Mouse (Mus musculus) neural tube, embryonic 15.5 days (tissue): ENCODE results near the gene Scn3b. TPM values are rescaled to one million over a fixed set of nuclear protein-coding genes. Genes with fewer than 3 reads are reported as not detected.

ENCODE experiments used
- ATAC-seq: fragments of 200-750 bp; cut with Nextera tagmentation; 2 replicates; pipeline ENCODE4 v1.8.0; 2017; ENCODE audit warnings: mild to moderate bottlenecking, moderate TSS enrichment, moderate library complexity; ENCODE audit not compliant: low FRiP score
- H3K27ac ChIP-seq: fragments of 300-500 bp; sonication (generic); replicated peaks from 2 replicates; pipeline ENCODE4 v1.5.1; 2015; ENCODE audit warnings: mild to moderate bottlenecking, inconsistent platforms
- H3K27me3 ChIP-seq: fragments of 300-500 bp; sonication (generic); replicated peaks from 2 replicates; pipeline ENCODE4 v1.6.1; 2015; ENCODE audit warnings: inconsistent platforms
- H3K36me3 ChIP-seq: fragments of 300-500 bp; sonication (generic); 2 replicates; pipeline ENCODE4 v1.6.1; 2015; ENCODE audit warnings: inconsistent platforms
- H3K4me1 ChIP-seq: fragments of 300-500 bp; sonication (generic); 2 replicates; pipeline ENCODE4 v1.6.1; 2015; ENCODE audit warnings: inconsistent platforms
- H3K4me2 ChIP-seq: fragments of 300-500 bp; sonication (generic); 2 replicates; pipeline ENCODE4 v1.6.1; 2015; ENCODE audit warnings: inconsistent platforms, mild to moderate bottlenecking, moderate library complexity
- H3K4me3 ChIP-seq: fragments of 300-500 bp; sonication (generic); replicated peaks from 2 replicates; pipeline ENCODE4 v1.5.1; 2015; ENCODE audit warnings: mild to moderate bottlenecking, inconsistent platforms
- H3K9ac ChIP-seq: fragments of 300-500 bp; sonication (generic); replicated peaks from 2 replicates; pipeline ENCODE4 v1.6.1; 2015; ENCODE audit warnings: mild to moderate bottlenecking, inconsistent platforms
- H3K9me3 ChIP-seq: fragments of 300-500 bp; sonication (generic); replicated peaks from 2 replicates; pipeline ENCODE4 v1.6.1; 2016; ENCODE audit warnings: inconsistent platforms
- WGBS: fragments of 180-500 bp; shearing (Covaris S2); methylation state at CpG from one replicate; pipeline ENCODE4 v1.1.7; 2015; ENCODE audit warnings: mixed read lengths; 5-methylcytosine and 5-hydroxymethylcytosine counted together
- polyA plus RNA-seq: library from polyadenylated mRNA; unstranded; fragments of >200 nt; fragmentation: Nextera tagmentation; extraction: Ambion mirVana; gene quantifications from 2 replicates; pipeline ENCODE4 v1.2.1, GENCODE M21; 2015

Scn3b gene
- polyA plus RNA-seq, 1 experiment from 2014 or later = 137 TPM

DNA sequence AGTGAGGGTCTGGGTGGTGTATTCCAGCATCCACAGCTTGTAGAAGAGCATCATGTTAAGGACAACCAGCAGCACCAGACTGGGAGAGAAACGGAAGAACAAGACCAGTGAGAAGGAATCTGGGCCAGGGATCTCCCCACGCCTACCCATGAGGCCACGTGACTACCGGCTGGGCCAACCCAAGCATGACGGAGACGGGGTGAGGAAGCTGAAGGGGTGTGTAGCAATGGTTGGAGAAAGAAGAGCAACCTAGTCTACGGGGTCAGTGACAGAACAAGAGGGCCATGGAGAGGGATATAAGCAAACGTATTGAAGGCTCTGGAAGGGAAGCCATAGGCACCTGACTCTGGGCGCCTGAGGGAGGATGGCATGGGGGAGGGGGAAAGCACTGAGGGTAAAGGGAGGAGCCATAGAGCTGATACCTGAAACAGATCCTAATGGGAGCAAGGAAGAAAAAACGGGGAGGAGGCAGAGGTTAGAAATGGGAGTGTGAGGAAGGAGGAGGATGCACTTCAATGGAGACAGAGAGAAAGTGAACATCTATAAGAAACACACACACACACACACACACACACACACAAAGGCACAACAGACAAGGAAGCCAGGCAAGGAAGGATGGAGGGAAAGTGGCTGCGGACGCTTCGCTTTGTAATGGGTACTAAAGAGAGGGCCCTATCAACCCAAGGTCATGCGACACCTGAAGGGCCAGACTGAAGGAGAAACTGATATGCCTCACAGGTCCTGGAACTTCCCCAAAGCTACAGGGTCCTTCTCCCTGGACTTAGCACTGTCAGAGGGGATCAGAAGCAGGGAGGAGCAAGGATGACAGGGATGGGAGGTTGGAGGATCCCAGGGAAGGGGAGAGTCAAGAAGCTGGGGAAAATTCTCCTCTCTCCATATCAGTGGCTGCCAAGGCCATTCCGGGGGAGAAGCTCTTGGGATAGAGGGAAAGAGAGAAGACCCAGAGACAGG lies 31.3 kb downstream of the Scn3b start:
- no peaks in the 10 kb centered on the region for H3K4me1 ChIP-seq
- H3K9ac ChIP-seq = no peak overlapping the region
- H3K36me3 ChIP-seq = peaks cover 91% of the 10 kb centered on the region
- H3K9me3 ChIP-seq = no peaks in the 10 kb centered on the region
- no peak overlapping the region for H3K27ac ChIP-seq
- H3K4me3 ChIP-seq = no peak overlapping the region
- WGBS = 94% methylated on average over 15 of the region's 15 CpGs
- H3K4me2 ChIP-seq = no peak overlapping the region
- no peak for ATAC-seq
- no peaks in the 10 kb centered on the region for H3K27me3 ChIP-seq

DNA sequence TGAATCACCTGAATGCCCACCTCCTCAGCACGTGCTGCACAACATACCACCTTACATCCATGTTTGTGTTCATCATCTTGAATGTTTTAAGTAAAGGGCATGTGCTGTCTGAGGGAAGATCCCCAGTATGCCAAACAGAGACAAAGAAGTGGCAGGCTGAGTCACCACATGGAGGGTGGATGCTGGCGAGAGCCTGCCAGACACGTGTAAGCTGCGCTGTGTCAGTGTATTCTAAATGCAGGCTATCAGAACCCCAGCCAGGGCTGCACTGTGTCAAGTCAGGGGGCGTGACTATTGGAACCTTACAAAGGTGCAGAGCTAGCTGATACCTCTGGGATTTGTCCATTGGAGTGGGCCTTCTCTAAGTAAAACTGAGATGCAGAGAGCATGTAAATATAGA lies 32.5 kb downstream of the Scn3b start:
- no peak for ATAC-seq
- H3K27me3 ChIP-seq = no peaks in the 10 kb centered on the region
- no peak overlapping the region for H3K4me3 ChIP-seq
- no peaks in the 10 kb centered on the region for H3K4me1 ChIP-seq
- H3K9ac ChIP-seq = no peak overlapping the region
- no peaks in the 10 kb centered on the region for H3K9me3 ChIP-seq
- no peak overlapping the region for H3K27ac ChIP-seq
- WGBS = 80% methylated on average over 5 of the region's 5 CpGs
- no peak overlapping the region for H3K4me2 ChIP-seq
- H3K36me3 ChIP-seq = peaks cover 93% of the 10 kb centered on the region

DNA sequence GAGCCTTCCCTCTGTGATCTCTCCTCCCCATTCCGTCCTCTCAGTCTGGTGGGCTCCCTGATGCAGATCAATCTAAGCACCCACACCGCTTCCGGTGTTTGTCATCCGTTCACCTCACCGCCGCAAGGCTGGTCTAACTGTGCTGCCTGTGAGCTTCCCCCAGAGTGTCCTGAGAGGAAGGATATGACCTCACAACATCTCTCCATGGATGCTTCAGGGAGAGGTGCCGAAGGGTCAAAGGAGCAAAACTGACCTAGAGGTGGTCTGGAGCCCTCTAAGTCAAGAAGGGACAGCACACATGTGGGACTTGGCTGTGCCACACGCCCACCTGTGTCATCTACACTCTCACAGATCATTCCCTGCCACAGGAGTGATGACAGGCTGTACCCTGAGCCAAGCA lies 33.4 kb downstream of the Scn3b start:
- peaks cover 94% of the 10 kb centered on the region for H3K36me3 ChIP-seq
- WGBS = 92% methylated on average over 8 of the region's 8 CpGs
- no peaks in the 10 kb centered on the region for H3K9me3 ChIP-seq
- no peaks in the 10 kb centered on the region for H3K4me1 ChIP-seq
- H3K9ac ChIP-seq = no peak overlapping the region
- no peaks in the 10 kb centered on the region for H3K27me3 ChIP-seq
- no peak overlapping the region for H3K4me3 ChIP-seq
- ATAC-seq = no peak
- no peak overlapping the region for H3K4me2 ChIP-seq
- no peak overlapping the region for H3K27ac ChIP-seq

DNA sequence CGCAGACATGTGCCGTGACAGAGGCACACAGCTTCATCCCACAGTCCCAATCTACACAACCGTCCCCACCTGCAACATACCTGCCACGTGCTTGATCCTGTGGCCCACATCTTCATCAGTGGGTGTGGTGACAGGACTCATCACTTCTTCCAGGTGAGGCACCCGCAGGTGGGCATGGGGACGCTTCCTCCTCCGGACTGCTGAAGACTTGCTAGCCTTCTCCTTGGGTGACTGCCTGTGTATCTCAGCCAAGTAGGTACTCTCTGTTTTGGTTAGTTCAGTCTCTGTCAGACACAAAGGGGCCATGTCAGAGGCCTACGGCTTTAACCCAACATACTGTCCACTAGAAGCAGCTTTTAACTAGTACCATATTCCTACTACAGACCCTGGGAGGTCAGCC lies 35.2 kb downstream of the Scn3b start:
- H3K9me3 ChIP-seq = no peaks in the 10 kb centered on the region
- peaks cover 93% of the 10 kb centered on the region for H3K36me3 ChIP-seq
- no peaks in the 10 kb centered on the region for H3K27me3 ChIP-seq
- ATAC-seq = no peak
- no peak overlapping the region for H3K4me3 ChIP-seq
- H3K4me1 ChIP-seq = no peaks in the 10 kb centered on the region
- no peak overlapping the region for H3K27ac ChIP-seq
- no peak overlapping the region for H3K4me2 ChIP-seq
- WGBS = 95% methylated on average over 8 of the region's 8 CpGs
- H3K9ac ChIP-seq = no peak overlapping the region

DNA sequence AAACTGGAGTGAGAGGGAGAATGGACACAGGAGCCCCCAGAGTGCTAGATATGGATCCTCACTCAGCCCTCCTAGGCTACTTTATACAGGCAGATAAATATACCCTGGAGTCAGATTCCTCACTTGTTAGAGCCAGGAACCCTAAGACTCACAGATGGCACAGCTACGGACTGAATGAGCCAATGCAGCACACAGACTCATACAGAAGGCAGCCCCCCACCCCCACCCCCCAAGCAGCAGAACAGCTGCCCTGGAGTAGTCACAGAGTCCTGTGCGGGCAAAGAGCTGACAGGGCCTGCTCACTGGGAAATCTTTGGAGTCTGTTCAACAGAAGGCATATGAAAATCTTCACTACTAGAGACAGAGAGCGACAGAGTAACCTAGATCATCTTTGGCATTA lies 38.3 kb downstream of the Scn3b start:
- Histone ChIP-seq H3K27me3 (no peaks in the 10 kb centered on the region), H3K27ac (no peak overlapping the region), H3K9me3 (no peaks in the 10 kb centered on the region), H3K4me1 (no peaks in the 10 kb centered on the region), H3K4me2 (no peak overlapping the region), H3K4me3 (no peak overlapping the region), H3K9ac (no peak overlapping the region), H3K36me3 (peaks cover 94% of the 10 kb centered on the region)
- ATAC-seq = no peak
- WGBS = 69% methylated on average over 3 of the region's 3 CpGs

DNA sequence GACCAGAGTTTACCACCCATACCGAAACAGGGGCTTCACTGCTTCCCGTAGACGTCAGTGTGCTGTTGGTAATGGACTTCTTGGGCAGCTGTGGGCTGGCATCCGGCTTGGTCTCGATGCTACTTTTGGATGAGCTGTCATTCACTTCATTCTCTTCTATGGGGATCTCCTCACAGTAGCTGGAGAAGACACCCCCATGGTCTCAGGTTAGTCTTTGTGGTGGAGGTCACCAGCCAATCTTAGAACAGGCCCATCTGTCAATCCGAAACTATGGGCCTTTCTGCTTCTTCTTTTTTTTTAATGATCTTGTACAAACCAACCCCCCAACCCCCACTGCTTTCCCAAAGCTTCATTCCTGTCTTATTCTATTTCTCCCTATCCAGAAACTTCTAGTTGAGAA lies 40.9 kb downstream of the Scn3b start:
- H3K27me3 ChIP-seq = no peaks in the 10 kb centered on the region
- no peak overlapping the region for H3K4me3 ChIP-seq
- peaks cover 91% of the 10 kb centered on the region for H3K36me3 ChIP-seq
- H3K4me2 ChIP-seq = no peak overlapping the region
- no peak for ATAC-seq
- 96% methylated on average over 6 of the region's 6 CpGs for WGBS
- no peaks in the 10 kb centered on the region for H3K9me3 ChIP-seq
- H3K4me1 ChIP-seq = no peaks in the 10 kb centered on the region
- H3K9ac ChIP-seq = no peak overlapping the region
- H3K27ac ChIP-seq = no peak overlapping the region

DNA sequence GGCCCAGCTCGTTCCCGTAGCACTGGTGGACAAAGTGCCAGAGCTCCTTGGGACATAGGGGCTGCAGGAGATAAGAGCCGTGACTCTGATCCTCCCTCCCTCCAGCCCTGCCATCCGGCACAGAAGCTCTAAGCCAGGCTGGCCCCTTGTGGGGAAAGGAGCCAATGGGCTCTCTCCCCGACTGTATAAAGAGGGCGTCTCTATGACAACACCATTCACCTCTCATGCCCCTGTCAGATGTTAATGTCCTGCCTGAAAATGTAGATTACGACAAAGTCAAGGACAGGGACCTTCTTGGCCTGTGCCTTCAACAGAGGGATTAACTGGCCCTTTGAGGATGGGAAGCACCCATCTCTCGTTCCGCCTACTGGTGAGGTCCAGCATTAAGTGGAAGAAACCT lies 42.8 kb downstream of the Scn3b start:
- 65% methylated on average over 9 of the region's 9 CpGs for WGBS
- no peaks in the 10 kb centered on the region for H3K9me3 ChIP-seq
- ATAC-seq = no peak
- H3K4me2 ChIP-seq = no peak overlapping the region
- no peak overlapping the region for H3K27ac ChIP-seq
- H3K9ac ChIP-seq = no peak overlapping the region
- H3K4me1 ChIP-seq = no peaks in the 10 kb centered on the region
- H3K27me3 ChIP-seq = no peaks in the 10 kb centered on the region
- H3K36me3 ChIP-seq = peaks cover 90% of the 10 kb centered on the region
- H3K4me3 ChIP-seq = no peak overlapping the region

DNA sequence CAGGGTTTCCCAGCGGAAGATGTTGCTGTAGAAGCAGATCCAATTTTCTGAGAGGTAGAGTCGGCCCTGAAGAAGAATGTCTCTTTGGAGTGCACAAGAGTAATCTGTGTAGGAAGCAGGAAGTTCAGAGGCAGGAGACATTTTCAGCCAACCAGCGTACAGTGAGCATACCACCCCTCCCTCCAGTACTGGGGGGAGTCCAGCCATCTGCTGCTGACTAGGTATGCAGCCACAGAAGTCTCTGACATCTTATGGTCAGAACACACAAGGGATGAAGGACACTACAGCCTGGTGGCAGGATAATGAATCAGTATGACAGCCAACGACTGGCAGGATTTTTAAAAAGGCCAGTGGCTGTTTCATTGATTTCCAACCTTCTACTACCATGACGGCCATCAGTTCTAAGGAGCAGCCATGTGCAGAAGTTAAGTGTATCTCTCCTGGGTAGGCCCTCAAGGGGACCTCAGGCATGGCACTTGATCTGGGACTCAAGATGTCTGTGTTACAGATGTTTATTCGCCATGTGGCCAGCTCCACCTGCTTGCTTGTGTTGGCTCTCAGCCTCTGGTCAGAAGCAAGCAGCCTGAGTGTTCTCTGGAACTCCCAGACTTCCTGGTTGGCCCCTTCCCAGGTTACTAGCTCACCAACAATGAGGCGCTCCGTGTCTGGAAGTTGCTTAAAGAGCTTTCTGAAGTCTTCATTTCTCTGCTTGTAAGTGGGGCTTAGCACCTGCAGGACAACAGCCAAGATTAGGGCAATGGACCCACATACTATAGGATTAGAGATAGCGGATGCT lies 48.0 kb downstream of the Scn3b start:
- WGBS = 87% methylated on average over 9 of the region's 9 CpGs
- H3K27me3 ChIP-seq = no peaks in the 10 kb centered on the region
- peaks cover 56% of the 10 kb centered on the region for H3K36me3 ChIP-seq
- H3K27ac ChIP-seq = no peak overlapping the region
- H3K4me3 ChIP-seq = no peak overlapping the region
- no peak overlapping the region for H3K4me2 ChIP-seq
- 0 out of 2 replicates have a peak, but pooled peaks cover 8% of the 10 kb centered on the region for H3K4me1 ChIP-seq
- no peaks in the 10 kb centered on the region for H3K9me3 ChIP-seq
- no peak for ATAC-seq
- no peak overlapping the region for H3K9ac ChIP-seq

DNA sequence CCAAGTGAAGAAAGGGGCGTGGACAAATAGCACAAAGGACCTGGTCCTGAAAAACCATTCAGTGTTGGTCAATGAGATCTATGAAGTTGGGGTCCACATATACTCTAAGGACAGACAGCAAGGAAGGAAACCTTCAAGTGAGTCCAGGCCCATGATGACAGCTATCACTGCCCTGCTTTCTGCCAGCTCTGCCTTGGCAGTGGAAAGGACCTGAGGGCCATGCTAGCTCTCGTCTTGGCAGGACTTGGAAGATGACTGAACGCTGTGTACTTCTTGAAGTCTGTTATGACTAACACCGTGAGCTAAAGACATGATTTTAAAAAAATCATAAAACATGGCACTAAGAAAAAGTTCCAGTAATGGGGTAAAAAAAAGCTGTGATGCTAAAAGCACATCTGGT lies 48.7 kb downstream of the Scn3b start:
- Histone ChIP-seq H3K4me1 (0 out of 2 replicates have a peak, but pooled peaks cover 8% of the 10 kb centered on the region), H3K4me2 (no peak overlapping the region), H3K27me3 (no peaks in the 10 kb centered on the region), H3K36me3 (peaks cover 50% of the 10 kb centered on the region), H3K9me3 (no peaks in the 10 kb centered on the region), H3K27ac (no peak overlapping the region), H3K4me3 (no peak overlapping the region), H3K9ac (no peak overlapping the region)
- no peak for ATAC-seq
- 95% methylated on average over 4 of the region's 4 CpGs for WGBS

DNA sequence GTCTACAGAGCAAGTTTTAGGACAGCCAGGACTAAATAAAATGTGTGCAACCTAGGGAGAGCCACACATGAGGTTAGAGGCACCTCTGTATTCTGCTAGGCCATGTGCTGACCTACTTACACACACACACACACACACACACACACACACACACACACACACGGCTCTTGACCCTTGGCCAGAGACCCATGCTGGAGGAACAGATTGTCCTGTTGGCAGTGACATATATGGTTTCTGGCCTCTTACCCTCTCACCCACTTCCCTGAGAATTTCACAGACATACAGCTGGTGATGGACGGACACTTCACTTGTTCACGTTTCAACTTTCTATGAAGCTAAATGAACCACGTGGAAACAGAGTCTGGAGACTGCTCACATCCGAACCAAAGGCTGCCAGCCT lies 49.8 kb downstream of the Scn3b start:
- Histone ChIP-seq H3K27ac (no peak overlapping the region), H3K36me3 (peaks cover 44% of the 10 kb centered on the region), H3K9me3 (no peaks in the 10 kb centered on the region), H3K4me3 (no peak overlapping the region), H3K27me3 (no peaks in the 10 kb centered on the region), H3K4me2 (no peak overlapping the region), H3K4me1 (0 out of 2 replicates have a peak, but pooled peaks cover 8% of the 10 kb centered on the region), H3K9ac (no peak overlapping the region)
- ATAC-seq = no peak
- WGBS = 88% methylated on average over 5 of the region's 5 CpGs

DNA sequence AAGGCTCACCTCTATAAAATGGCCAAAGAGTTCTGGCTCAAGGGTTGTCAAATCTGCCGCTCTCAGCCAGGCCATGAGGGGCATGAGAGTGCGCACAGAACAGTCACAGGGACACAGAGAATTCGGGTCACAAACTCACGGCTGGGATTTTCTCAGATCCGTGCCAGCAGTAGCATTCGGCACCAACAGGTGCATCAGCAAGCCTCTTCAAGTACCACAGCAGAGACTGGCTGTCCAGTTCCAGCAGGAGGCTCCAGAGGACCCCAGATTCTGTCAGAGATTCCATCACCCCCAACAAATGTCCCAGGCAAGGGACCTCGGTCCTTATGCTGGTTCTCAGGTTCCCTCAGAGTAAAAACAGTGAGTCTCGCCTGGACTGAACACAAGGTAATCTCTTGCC lies 51.4 kb downstream of the Scn3b start:
- Histone ChIP-seq H3K9me3 (no peaks in the 10 kb centered on the region), H3K27ac (0 out of 2 replicates have a peak overlapping the region, but pooled peaks have one; percentile 9), H3K27me3 (no peaks in the 10 kb centered on the region), H3K9ac (no peak overlapping the region), H3K4me1 (0 out of 2 replicates have a peak, but pooled peaks cover 8% of the 10 kb centered on the region), H3K4me2 (no peak overlapping the region), H3K36me3 (peaks cover 39% of the 10 kb centered on the region), H3K4me3 (no peak overlapping the region)
- 92% methylated on average over 8 of the region's 8 CpGs for WGBS
- ATAC-seq = no peak
